Mouse (Mus musculus): ENCODE results near the gene Phf11b.
"Not testable (repeated sequence)": the region's sequence is repeated elsewhere in the genome, so short reads cannot be mapped to it uniquely, and the experiment has no call there.

The Phf11b gene

GRCm38 (mm10) chr14:59341189-59341588 is at the start of gene Phf11b:
Gene Phf11b, minus strand, starts transcription at chr14:59341351.
- DNase-seq (ENCODE audit: low spot score): not testable (repeated sequence)

DNA sequence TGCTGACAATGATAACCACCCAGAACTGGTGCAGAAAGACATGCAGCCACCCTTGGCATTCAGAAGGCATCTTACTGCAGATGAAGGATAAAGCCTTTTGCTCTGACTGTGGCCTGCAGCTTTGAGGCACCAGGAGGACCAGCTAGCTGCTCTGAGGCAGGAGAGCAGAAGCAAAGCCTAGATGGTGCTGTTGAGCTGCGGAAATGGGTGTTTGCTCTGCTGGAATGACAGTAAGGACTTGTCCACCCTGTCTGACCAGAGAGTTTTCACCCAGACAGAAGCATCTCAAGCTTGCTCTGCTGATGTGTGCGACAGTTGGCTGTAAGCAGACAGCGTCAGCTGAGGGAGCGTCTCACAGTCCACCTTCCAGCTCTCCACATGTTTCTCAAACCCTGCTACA is 49.0 kb upstream of the Phf11b start:
- DNase-seq (ENCODE audit: low spot score): peak; percentile 29

DNA sequence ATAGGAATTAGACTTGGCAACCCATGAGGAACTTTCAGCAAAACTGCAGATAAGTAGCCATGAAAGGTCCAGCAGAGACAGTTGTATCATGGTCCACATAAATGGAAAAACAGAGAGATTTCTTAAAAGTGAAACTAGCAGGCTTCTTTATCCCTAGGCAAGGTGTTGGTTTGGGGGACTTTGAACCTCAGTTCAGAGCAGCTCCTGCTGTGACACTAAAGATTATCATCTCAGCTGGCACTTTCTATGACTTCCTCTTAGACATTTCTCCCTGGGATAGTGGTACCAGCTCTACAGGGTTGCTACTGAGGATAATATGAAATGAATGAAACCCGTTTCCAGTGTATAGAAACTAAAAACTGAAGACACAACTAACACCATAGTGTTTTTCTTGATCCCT is 48.4 kb upstream of the Phf11b start:
- DNase-seq (ENCODE audit: low spot score): no peak

DNA sequence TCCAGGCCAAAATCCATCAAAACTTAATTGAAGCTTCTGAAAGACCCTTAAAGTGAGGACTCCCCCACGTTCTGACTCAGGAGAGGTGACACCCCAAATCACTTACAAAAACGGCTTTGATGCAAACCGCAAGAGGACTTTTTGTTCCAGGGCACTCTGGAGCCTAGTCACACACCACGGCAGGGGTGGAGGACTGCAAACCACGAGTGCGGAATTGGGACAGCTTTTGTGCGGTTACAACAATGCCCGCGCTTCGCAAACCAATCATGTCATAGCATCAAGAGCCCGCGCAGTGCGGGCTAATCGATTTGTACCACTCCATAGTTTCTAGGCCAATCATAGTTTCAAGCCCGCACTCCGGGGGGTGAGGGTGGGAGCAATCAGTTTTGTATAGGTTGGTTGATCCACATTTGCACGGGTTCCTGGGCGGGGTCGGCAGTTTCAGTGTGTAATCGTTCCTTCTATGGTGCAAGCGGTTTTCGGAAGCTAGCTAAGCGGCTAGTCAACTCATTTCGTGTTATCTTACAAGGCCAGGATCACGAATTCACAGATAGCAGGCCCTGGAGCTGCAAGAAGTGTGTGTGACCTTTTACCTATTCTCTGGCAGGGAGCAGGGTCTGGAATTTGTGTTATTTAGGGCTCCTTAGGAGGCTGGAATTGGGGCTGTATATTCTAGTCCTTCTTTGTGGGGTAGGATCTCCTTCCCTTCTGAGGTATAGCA is 29.4 kb upstream of the Phf11b start:
- no peak for DNase-seq (ENCODE audit: low spot score)

- no peak for DNase-seq (ENCODE audit: low spot score)
Measured at GRCm38 (mm10) chr14:59366386-59367105, 25.4 kb upstream of the Phf11b start.

- DNase-seq (ENCODE audit: low spot score): peak; percentile 4
Measured at GRCm38 (mm10) chr14:59365244-59365644, 24.1 kb upstream of the Phf11b start, which contains the start of gene Phf11d. Gene Phf11d, minus strand, starts transcription at chr14:59365470.

DNA sequence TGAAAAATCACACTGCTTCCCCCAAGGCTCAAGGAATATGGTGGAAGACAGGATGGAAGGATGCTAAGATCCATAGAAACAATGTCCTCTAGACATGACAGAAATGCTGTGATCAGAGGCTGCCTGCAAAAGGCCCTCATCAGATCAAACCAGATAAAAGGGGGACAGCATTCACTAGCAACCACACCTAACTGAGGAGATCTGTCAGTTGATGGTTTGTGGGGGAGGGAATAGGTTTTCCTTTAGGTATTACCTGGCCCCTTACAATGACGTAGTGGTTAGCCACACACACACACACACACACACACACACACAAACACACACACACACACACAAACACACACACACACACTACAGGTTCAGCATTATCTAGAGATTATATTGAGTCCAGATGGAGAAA is 1.6 kb downstream of the Phf11b start:
- no peak for DNase-seq (ENCODE audit: low spot score)

DNA sequence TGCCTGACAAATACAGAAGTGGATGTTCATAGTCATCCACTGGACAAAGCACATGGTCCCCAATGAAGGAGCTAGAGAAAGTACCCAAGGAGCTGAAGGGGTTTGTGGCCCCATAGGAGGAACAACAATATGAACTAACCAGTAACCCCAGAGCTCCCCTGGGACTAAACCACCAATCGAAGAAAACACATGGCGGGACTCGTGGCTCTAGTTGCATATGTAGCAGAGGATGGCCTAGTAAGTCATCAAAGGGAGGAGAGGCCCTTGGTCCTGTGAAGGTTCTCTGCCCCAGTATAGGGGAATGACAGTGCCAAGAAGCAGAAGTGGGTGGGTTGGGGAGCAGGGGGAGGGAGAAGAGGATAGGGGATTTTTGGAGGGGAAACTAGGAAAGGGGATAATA is 5.1 kb downstream of the Phf11b start:
- DNase-seq (ENCODE audit: low spot score): not testable (repeated sequence)

- DNase-seq (ENCODE audit: low spot score): peak; percentile 6
Measured at GRCm38 (mm10) chr14:59330499-59330898, 10.7 kb downstream of the Phf11b start.

GRCm38 (mm10) chr14:59319970-59320369 is 21.2 kb downstream of the Phf11b start:
- DNase-seq (ENCODE audit: low spot score): not testable (repeated sequence)

GRCm38 (mm10) chr14:59319036-59319435 is 22.1 kb downstream of the Phf11b start:
- not testable (repeated sequence) for DNase-seq (ENCODE audit: low spot score)

DNA sequence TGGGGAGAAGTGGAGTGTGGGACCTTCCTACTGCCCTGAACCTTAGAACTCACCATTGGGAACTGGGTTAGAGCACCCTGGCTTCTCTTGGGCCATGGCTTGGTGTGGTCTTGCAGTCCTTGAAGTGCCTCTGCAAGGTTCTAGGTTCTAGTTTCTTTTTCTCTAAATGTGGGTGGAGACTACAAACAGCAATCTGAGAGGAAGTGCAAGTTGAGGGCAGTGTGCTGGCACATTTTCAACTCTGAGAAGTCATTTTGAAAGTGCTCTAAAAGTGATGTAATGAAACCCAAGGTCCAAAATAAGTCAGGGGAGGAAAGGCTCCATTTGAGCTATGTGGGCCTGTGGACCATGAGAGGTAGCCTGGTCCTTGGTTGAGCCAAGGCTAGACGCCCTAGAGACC is 43.8 kb downstream of the Phf11b start, which contains the start of gene Phf11a:
Phf11a (minus strand) TSS at position 132 of the 400 bp plus-strand sequence.
- peak; percentile 2 for DNase-seq (ENCODE audit: low spot score)

- not testable (repeated sequence) for DNase-seq (ENCODE audit: low spot score)
Measured at GRCm38 (mm10) chr14:59291769-59292168, 49.4 kb downstream of the Phf11b start.

DNA sequence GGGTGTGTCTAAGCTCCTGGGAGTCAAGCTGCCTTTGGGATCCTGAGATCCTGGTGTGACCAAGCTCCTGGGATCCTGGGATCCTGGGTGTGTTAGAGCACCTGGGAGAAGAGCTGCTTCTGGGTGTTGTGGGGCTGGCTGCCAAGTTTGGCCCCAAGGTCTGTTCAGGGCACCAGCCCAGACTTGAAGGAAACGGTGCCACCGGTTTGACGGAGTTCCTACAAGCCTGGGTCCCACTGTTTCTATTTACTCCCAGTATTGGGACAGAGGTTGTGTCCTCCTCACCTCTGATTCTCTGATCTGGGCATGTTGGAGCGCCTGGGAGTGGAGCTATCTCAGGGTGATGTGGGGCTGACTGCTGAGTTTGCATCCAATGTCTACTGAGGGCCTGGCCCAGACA is 66.2 kb downstream of the Phf11b start:
- not testable (repeated sequence) for DNase-seq (ENCODE audit: low spot score)

Measured in left cerebral cortex, adult 11 months (tissue).